Mouse (Mus musculus): ENCODE data around the gene Gatad2a. TPM values are rescaled to one million over a fixed set of nuclear protein-coding genes. Genes with fewer than 3 reads are reported as not detected.

Gatad2a gene
- polyA plus RNA-seq, 1 experiment from 2014 or later = 52.9 TPM

GRCm38 (mm10) chr8:69874654-69875053 is 121.5 kb downstream of the Gatad2a start:
- H3K9ac ChIP-seq (ENCODE audit: low read depth, low read length) = no peak overlapping the region
- no peak overlapping the region for H3K27ac ChIP-seq (ENCODE audit: low read depth, low read length)
- no peak overlapping the region for H3K4me3 ChIP-seq (ENCODE audit: low read depth, low read length)
- 70% methylated on average over 13 of the region's 13 CpGs for WGBS (ENCODE audit: insufficient replicate concordance)
- H3K4me1 ChIP-seq (ENCODE audit: control insufficient read depth, insufficient read depth, low read length) = no peaks in the 10 kb centered on the region
- H3K36me3 ChIP-seq (ENCODE audit: control insufficient read depth, insufficient read depth, low read length) = no peaks in the 10 kb centered on the region
- no peaks in the 10 kb centered on the region for H3K9me3 ChIP-seq (replicated peaks; ENCODE audit: control insufficient read depth, low read length)
- no peak overlapping the region for H3K4me2 ChIP-seq
- H3K27me3 ChIP-seq (ENCODE audit: control insufficient read depth, insufficient read depth, low read length) = peaks cover 32% of the 10 kb centered on the region
- ATAC-seq (replicated peaks; ENCODE audit: insufficient number of reproducible peaks, low FRiP score, low TSS enrichment) = no peak

- no peak overlapping the region for H3K9ac ChIP-seq (ENCODE audit: low read depth, low read length)
- no peak overlapping the region for H3K27ac ChIP-seq (ENCODE audit: low read depth, low read length)
- 8% methylated on average over 9 of the region's 9 CpGs for WGBS (ENCODE audit: insufficient replicate concordance)
- no peak overlapping the region for H3K4me2 ChIP-seq
- H3K9me3 ChIP-seq (replicated peaks; ENCODE audit: control insufficient read depth, low read length) = no peaks in the 10 kb centered on the region
- no peaks in the 10 kb centered on the region for H3K36me3 ChIP-seq (ENCODE audit: control insufficient read depth, insufficient read depth, low read length)
- H3K27me3 ChIP-seq (ENCODE audit: control insufficient read depth, insufficient read depth, low read length) = peaks cover 27% of the 10 kb centered on the region
- no peak for ATAC-seq (replicated peaks; ENCODE audit: insufficient number of reproducible peaks, low FRiP score, low TSS enrichment)
- no peaks in the 10 kb centered on the region for H3K4me1 ChIP-seq (ENCODE audit: control insufficient read depth, insufficient read depth, low read length)
- no peak overlapping the region for H3K4me3 ChIP-seq (ENCODE audit: low read depth, low read length)
These were observed 122.0 kb downstream of the Gatad2a start for GRCm38 (mm10) chr8:69874155-69874554.

GRCm38 (mm10) chr8:69870907-69871306 is 125.3 kb downstream of the Gatad2a start:
- ATAC-seq (replicated peaks; ENCODE audit: insufficient number of reproducible peaks, low FRiP score, low TSS enrichment) = no peak
- no peaks in the 10 kb centered on the region for H3K4me1 ChIP-seq (ENCODE audit: control insufficient read depth, insufficient read depth, low read length)
- H3K27me3 ChIP-seq (ENCODE audit: control insufficient read depth, insufficient read depth, low read length) = peaks cover 14% of the 10 kb centered on the region
- H3K27ac ChIP-seq (ENCODE audit: low read depth, low read length) = no peak overlapping the region
- H3K36me3 ChIP-seq (ENCODE audit: control insufficient read depth, insufficient read depth, low read length) = no peaks in the 10 kb centered on the region
- no peaks in the 10 kb centered on the region for H3K9me3 ChIP-seq (replicated peaks; ENCODE audit: control insufficient read depth, low read length)
- no peak overlapping the region for H3K4me3 ChIP-seq (ENCODE audit: low read depth, low read length)
- WGBS (ENCODE audit: insufficient replicate concordance) = 82% methylated on average over 6 of the region's 6 CpGs
- H3K9ac ChIP-seq (ENCODE audit: low read depth, low read length) = no peak overlapping the region
- no peak overlapping the region for H3K4me2 ChIP-seq

- no peak overlapping the region for H3K4me2 ChIP-seq
- 71% methylated on average over 11 of the region's 11 CpGs for WGBS (ENCODE audit: insufficient replicate concordance)
- no peak overlapping the region for H3K4me3 ChIP-seq (ENCODE audit: low read depth, low read length)
- no peak overlapping the region for H3K27ac ChIP-seq (ENCODE audit: low read depth, low read length)
- no peak for ATAC-seq (replicated peaks; ENCODE audit: insufficient number of reproducible peaks, low FRiP score, low TSS enrichment)
- H3K9me3 ChIP-seq (replicated peaks; ENCODE audit: control insufficient read depth, low read length) = no peaks in the 10 kb centered on the region
- H3K4me1 ChIP-seq (ENCODE audit: control insufficient read depth, insufficient read depth, low read length) = no peaks in the 10 kb centered on the region
- H3K27me3 ChIP-seq (ENCODE audit: control insufficient read depth, insufficient read depth, low read length) = peaks cover 14% of the 10 kb centered on the region
- H3K9ac ChIP-seq (ENCODE audit: low read depth, low read length) = no peak overlapping the region
- H3K36me3 ChIP-seq (ENCODE audit: control insufficient read depth, insufficient read depth, low read length) = no peaks in the 10 kb centered on the region
These were observed 126.0 kb downstream of the Gatad2a start for GRCm38 (mm10) chr8:69870003-69870765.

GRCm38 (mm10) chr8:69867696-69868326 is 128.4 kb downstream of the Gatad2a start:
- 58% methylated on average over 5 of the region's 5 CpGs for WGBS (ENCODE audit: insufficient replicate concordance)
- no peak overlapping the region for H3K27ac ChIP-seq (ENCODE audit: low read depth, low read length)
- ATAC-seq (replicated peaks; ENCODE audit: insufficient number of reproducible peaks, low FRiP score, low TSS enrichment) = no peak
- no peaks in the 10 kb centered on the region for H3K4me1 ChIP-seq (ENCODE audit: control insufficient read depth, insufficient read depth, low read length)
- peaks cover 7% of the 10 kb centered on the region for H3K27me3 ChIP-seq (ENCODE audit: control insufficient read depth, insufficient read depth, low read length)
- no peaks in the 10 kb centered on the region for H3K36me3 ChIP-seq (ENCODE audit: control insufficient read depth, insufficient read depth, low read length)
- no peak overlapping the region for H3K4me2 ChIP-seq
- no peak overlapping the region for H3K4me3 ChIP-seq (ENCODE audit: low read depth, low read length)
- H3K9ac ChIP-seq (ENCODE audit: low read depth, low read length) = no peak overlapping the region
- H3K9me3 ChIP-seq (replicated peaks; ENCODE audit: control insufficient read depth, low read length) = no peaks in the 10 kb centered on the region

- H3K36me3 ChIP-seq (ENCODE audit: control insufficient read depth, insufficient read depth, low read length) = no peaks in the 10 kb centered on the region
- no peak overlapping the region for H3K9ac ChIP-seq (ENCODE audit: low read depth, low read length)
- H3K27ac ChIP-seq (ENCODE audit: low read depth, low read length) = no peak overlapping the region
- ATAC-seq (replicated peaks; ENCODE audit: insufficient number of reproducible peaks, low FRiP score, low TSS enrichment) = no peak
- no peaks in the 10 kb centered on the region for H3K4me1 ChIP-seq (ENCODE audit: control insufficient read depth, insufficient read depth, low read length)
- H3K9me3 ChIP-seq (replicated peaks; ENCODE audit: control insufficient read depth, low read length) = no peaks in the 10 kb centered on the region
- H3K4me3 ChIP-seq (ENCODE audit: low read depth, low read length) = no peak overlapping the region
- H3K4me2 ChIP-seq = no peak overlapping the region
- no peaks in the 10 kb centered on the region for H3K27me3 ChIP-seq (ENCODE audit: control insufficient read depth, insufficient read depth, low read length)
- WGBS (ENCODE audit: insufficient replicate concordance) = 58% methylated on average over 5 of the region's 5 CpGs
These were observed 132.0 kb downstream of the Gatad2a start for GRCm38 (mm10) chr8:69864180-69864579.

- Histone ChIP-seq H3K4me2 (no peak overlapping the region), H3K27ac (ENCODE audit: low read depth, low read length) (no peak overlapping the region), H3K27me3 (ENCODE audit: control insufficient read depth, insufficient read depth, low read length) (no peaks in the 10 kb centered on the region), H3K4me1 (ENCODE audit: control insufficient read depth, insufficient read depth, low read length) (no peaks in the 10 kb centered on the region), H3K4me3 (ENCODE audit: low read depth, low read length) (no peak overlapping the region), H3K9ac (ENCODE audit: low read depth, low read length) (0 out of 2 replicates have a peak overlapping the region, but pooled peaks have one; percentile 16), H3K9me3 (replicated peaks; ENCODE audit: control insufficient read depth, low read length) (no peaks in the 10 kb centered on the region), H3K36me3 (ENCODE audit: control insufficient read depth, insufficient read depth, low read length) (no peaks in the 10 kb centered on the region)
- ATAC-seq (replicated peaks; ENCODE audit: insufficient number of reproducible peaks, low FRiP score, low TSS enrichment) = no peak
- WGBS (ENCODE audit: insufficient replicate concordance) = 65% methylated on average over 5 of the region's 5 CpGs
These were observed 132.7 kb downstream of the Gatad2a start for GRCm38 (mm10) chr8:69863387-69864020.

GRCm38 (mm10) chr8:69861251-69861650 is 134.9 kb downstream of the Gatad2a start:
- no peak overlapping the region for H3K4me2 ChIP-seq
- no peaks in the 10 kb centered on the region for H3K4me1 ChIP-seq (ENCODE audit: control insufficient read depth, insufficient read depth, low read length)
- no peaks in the 10 kb centered on the region for H3K36me3 ChIP-seq (ENCODE audit: control insufficient read depth, insufficient read depth, low read length)
- H3K9ac ChIP-seq (ENCODE audit: low read depth, low read length) = no peak overlapping the region
- no peak for ATAC-seq (replicated peaks; ENCODE audit: insufficient number of reproducible peaks, low FRiP score, low TSS enrichment)
- WGBS (ENCODE audit: insufficient replicate concordance) = 50% methylated on average over 2 of the region's 2 CpGs
- no peaks in the 10 kb centered on the region for H3K9me3 ChIP-seq (replicated peaks; ENCODE audit: control insufficient read depth, low read length)
- no peak overlapping the region for H3K27ac ChIP-seq (ENCODE audit: low read depth, low read length)
- no peaks in the 10 kb centered on the region for H3K27me3 ChIP-seq (ENCODE audit: control insufficient read depth, insufficient read depth, low read length)
- no peak overlapping the region for H3K4me3 ChIP-seq (ENCODE audit: low read depth, low read length)

All from heart, embryonic 11.5 days (tissue).